Mouse (Mus musculus): Measurements from ENCODE around the gene Ell3.

DNA sequence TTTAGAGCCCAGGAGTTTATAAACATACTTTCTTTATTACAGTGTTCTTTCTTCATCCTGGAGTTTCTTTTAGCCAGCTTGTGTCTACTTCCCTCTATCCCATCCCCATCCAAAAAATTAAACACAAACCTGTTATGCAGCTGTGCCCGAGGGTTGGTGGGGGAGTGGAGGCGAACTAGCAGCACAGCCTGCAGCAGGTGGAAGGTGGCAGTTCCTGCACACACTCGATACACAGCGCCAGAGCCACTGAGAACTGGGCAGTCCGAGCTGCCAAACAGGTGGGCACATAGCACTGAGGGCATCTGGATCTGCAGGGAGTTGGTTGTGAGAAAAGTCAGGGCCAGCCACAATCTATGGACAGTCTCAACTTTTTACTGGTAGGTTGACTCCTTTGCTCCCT, 11.5 kb upstream of the Ell3 start:
- TF ChIP-seq POLR2A (IDR thresholded peaks at IDR 0.05; ENCODE audit: insufficient read length, low read depth): peak; percentile 40
- TF ChIP-seq POLR2AphosphoS2 (IDR thresholded peaks at IDR 0.05; ENCODE audit: insufficient read length, low read depth): peak; percentile 84
- no peak for TF ChIP-seq MYOD1 (IDR thresholded peaks at IDR 0.05; ENCODE audit: control insufficient read depth in 1 of 3, insufficient read length in 2 of 3, low read depth in 2 of 3)
- TF ChIP-seq USF1 (IDR thresholded peaks at IDR 0.05; ENCODE audit: low read depth): no peak
- TF ChIP-seq E2F4 (IDR thresholded peaks at IDR 0.05; ENCODE audit: insufficient read depth): no peak
- no peak for TF ChIP-seq TCF3 (IDR thresholded peaks at IDR 0.05; ENCODE audit: insufficient read length, low read depth)
- TF ChIP-seq TCF12 (IDR thresholded peaks at IDR 0.05; ENCODE audit: insufficient read depth, poor library complexity, severe bottlenecking): no peak
- TF ChIP-seq MAX (IDR thresholded peaks at IDR 0.05; ENCODE audit: low read depth): no peak
- no peak for TF ChIP-seq SRF (IDR thresholded peaks at IDR 0.05; ENCODE audit: control insufficient read depth, insufficient read length, low read depth)
